Mouse (Mus musculus): Measurements from ENCODE around the gene Ces1f.

GRCm38 (mm10) chr8:93234068-93234467 is 45.5 kb downstream of the Ces1f start:
- no peak for TF ChIP-seq CTCF (IDR thresholded peaks at IDR 0.05; ENCODE audit: borderline replicate concordance, extremely low read depth, insufficient read depth, insufficient read length)
- no peak for TF ChIP-seq POLR2A (IDR thresholded peaks at IDR 0.05; ENCODE audit: borderline replicate concordance, extremely low read depth, insufficient read depth, insufficient read length, poor library complexity, severe bottlenecking)
